Mouse (Mus musculus): ENCODE results near the gene Aff3.

Gene Aff3

GRCm38 (mm10) chr1:38562397-38563199 lies 102.2 kb downstream of the Aff3 start:
- CTCF ChIA-PET: interaction anchor here in 3 of 4 experiments (0.6 to 1.4 kb wide), 3 partner anchors 158 to 377 kb away, joined by 3 to 6 read pairs (median 6); no protein-coding TSS in a partner anchor
- POLR2A ChIA-PET: interaction anchor here in 1 of 4 experiments (0.7 kb wide), 1 partner anchor 12 kb away, joined by 3 read pairs; no protein-coding TSS in a partner anchor

DNA sequence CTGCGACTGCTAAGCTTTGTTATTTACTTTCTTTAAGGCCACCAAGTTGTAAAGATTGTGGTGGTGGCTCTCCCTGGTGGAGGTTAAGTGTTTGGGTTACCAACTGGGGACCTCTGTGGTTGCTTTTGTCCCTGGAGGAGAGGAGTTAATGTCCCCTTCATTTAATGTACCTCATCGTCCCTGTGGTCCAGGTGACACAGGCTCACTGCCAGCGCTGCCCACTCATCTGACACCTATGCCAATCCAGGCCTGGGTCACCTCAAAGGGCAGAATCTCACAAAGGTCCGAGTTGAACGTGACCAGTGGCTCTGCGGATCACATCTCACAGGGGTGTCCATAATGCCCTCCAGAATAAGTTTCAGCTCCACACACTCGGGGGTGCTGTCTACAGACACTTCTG lies 103.4 kb downstream of the Aff3 start:
- CTCF ChIA-PET: interaction anchor here in 3 of 4 experiments (1.1 to 1.4 kb wide), 3 partner anchors 10 to 376 kb away, joined by 3 to 6 read pairs (median 3); no protein-coding TSS in a partner anchor

DNA sequence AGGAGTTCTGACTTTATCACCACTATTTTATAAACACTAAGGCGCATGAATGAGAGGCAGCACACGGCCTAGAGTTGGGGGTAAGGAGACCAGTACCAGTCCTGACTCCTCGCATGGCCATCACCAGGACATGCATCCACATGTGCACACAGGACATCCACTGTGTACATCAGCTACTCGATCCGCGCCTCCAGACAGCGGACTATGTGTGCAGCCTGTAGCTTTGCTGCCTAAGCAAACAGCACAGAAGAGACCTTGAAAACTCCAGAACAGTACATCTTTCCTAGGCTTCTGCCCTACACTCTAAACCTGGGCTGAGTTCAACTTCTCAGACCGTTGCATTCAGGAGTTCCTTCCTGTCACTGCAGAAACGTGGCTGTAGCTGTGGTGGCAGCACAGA lies 104.1 kb downstream of the Aff3 start:
- ChIA-PET POLR2A (no interaction called here), CTCF (interaction anchor here in 1 of 4 experiments (1.1 kb wide), 1 partner anchor 11 kb away, joined by 3 read pairs; no protein-coding TSS in a partner anchor)

More for the DNA sequence above, 103.4 kb downstream of the Aff3 start:
- POLR2A ChIA-PET: no interaction called here

DNA sequence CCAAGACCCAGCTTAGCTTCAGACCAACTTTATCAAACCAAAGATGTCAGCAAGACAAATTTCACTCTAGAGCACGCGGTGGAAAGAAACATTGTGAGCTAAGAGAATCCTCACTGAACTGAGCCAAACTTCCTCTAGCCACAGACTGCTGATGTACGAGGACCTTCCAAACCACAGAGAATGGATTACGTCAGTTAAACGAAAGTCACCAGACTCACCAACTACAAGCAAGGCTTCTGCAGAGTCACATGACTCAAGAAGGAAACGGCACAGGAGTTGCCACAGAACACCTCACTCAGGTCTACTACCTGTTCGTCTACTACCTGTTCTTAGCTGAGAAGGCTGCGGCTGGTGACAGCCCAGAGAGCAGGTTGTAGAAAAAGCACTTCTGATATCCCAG lies 107.1 kb downstream of the Aff3 start:
- CTCF ChIA-PET: no interaction called here
- POLR2A ChIA-PET: no interaction called here

GRCm38 (mm10) chr1:38554546-38554945 lies 110.2 kb downstream of the Aff3 start:
- CTCF ChIA-PET: no interaction called here
- POLR2A ChIA-PET: no interaction called here

DNA sequence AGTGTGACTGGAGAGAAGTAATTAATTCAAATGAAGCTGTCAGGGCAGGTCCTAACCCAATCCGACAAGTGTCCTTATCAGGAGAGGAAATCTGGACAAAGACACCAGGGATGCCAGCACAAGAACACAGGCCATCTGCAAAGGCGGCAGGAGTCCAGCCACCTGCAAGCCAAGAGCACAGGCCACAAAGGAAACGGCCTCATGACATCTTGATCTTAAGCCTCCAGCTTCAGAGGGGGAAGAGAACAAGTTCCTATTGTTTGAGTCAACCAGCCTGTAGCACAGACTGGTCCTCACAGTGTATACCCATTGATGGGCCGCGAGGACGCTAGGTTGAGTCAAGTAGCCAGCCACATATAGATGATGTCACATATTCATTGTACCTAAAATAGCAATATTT lies 111.7 kb downstream of the Aff3 start:
- CTCF ChIA-PET: no interaction called here
- POLR2A ChIA-PET: no interaction called here

DNA sequence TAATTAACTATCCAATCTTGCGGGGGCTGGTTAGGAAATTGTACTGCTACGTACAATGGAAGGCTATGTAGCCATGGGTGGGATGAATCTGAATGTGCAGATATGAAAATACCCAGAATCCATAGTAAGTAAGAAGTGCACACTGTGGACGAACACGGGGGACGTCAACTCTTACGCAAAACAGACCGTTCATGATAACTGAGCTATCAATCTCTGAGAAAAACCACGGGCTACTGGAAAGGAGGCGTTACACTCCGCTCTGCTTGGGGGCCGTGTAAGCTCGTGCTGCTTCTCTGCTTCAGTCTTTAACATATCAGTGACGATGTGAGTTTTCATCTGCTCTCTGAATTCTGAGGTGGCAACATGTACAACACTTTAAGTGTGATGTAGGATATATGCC lies 114.2 kb downstream of the Aff3 start:
- POLR2A ChIA-PET: interaction anchor here in 1 of 4 experiments (1.5 kb wide), 1 partner anchor 11 kb away, joined by 3 read pairs; no protein-coding TSS in a partner anchor
- CTCF ChIA-PET: no interaction called here

- ChIA-PET CTCF (interaction anchor here in 1 of 4 experiments (0.6 kb wide), 1 partner anchor 155 kb away, joined by 3 read pairs; no protein-coding TSS in a partner anchor), POLR2A (interaction anchor here in 1 of 4 experiments (0.6 kb wide), 1 partner anchor 174 kb away, joined by 4 read pairs; no protein-coding TSS in a partner anchor)
Measured at GRCm38 (mm10) chr1:38548671-38549661, 115.8 kb downstream of the Aff3 start.

- ChIA-PET CTCF (no interaction called here), POLR2A (no interaction called here)
Measured at GRCm38 (mm10) chr1:38547685-38548084, 117.1 kb downstream of the Aff3 start.

DNA sequence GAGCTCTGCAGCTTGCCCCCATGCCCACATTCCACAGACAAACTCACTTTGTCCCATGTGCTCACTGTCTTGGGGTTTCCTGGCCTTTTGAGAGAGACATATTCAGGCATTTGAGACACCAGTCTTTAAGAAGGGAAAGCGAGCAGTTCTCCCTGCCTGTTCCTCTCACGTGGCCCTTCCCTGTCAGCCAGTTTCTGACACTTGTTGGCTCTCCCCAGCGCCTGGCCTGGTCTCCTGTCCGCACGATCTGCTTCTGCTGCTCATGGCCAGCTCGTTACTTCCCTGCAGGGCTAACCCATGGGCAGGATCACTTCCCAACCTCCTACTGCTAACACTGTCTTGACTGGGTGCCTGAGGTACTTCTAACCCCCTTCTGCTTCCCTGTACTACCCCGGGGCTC lies 118.1 kb downstream of the Aff3 start:
- ChIA-PET POLR2A (no interaction called here), CTCF (no interaction called here)

GRCm38 (mm10) chr1:38545282-38545945 lies 119.3 kb downstream of the Aff3 start:
- POLR2A ChIA-PET: no interaction called here
- CTCF ChIA-PET: interaction anchor here in 2 of 4 experiments (0.6 to 0.9 kb wide), 4 partner anchors 225 to 628 kb away, joined by 3 to 5 read pairs (median 3); no protein-coding TSS in a partner anchor

DNA sequence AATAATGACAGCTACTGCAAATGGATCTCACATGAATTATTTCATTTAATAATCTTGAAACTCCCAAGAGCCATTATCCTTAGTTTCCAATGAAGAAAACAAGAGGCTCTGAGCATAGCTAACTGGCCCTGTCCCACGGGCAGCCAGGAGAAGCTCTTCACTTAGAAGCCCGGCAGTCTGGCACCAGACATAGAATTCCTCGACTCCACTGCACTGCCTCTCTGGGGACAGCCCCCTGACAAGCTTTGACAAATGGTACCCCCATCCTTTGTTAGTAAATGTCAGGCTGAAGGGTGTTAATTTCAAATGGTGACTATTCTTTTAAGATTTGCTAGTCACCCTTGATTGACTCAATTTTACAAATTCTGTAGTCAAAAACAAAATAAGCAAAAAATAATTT lies 120.3 kb downstream of the Aff3 start:
- ChIA-PET CTCF (interaction anchor here in 1 of 4 experiments (0.6 kb wide), 1 partner anchor 392 kb away, joined by 5 read pairs; no protein-coding TSS in a partner anchor), POLR2A (interaction anchor here in 1 of 4 experiments (1.0 kb wide), 1 partner anchor 68 kb away, joined by 3 read pairs; no protein-coding TSS in a partner anchor)

DNA sequence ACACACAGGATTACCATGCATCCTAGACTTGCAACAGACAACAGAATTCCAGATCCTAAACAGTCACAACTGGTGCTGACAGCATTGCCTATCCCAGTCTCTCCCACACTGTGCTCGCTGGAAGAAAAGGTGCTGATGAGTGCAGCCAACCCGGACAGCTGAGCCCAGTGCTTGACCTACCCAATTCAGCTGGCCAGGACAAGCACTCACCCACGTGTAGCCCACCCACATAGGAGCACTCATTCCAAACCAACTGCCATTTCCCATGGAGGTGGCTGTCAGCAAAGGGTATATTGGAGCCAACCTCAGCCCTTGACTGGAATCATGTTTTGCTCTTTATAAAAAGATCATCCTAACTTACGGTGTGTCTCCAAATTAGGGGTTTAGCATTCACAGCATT lies 123.2 kb downstream of the Aff3 start:
- ChIA-PET POLR2A (no interaction called here), CTCF (no interaction called here)

DNA sequence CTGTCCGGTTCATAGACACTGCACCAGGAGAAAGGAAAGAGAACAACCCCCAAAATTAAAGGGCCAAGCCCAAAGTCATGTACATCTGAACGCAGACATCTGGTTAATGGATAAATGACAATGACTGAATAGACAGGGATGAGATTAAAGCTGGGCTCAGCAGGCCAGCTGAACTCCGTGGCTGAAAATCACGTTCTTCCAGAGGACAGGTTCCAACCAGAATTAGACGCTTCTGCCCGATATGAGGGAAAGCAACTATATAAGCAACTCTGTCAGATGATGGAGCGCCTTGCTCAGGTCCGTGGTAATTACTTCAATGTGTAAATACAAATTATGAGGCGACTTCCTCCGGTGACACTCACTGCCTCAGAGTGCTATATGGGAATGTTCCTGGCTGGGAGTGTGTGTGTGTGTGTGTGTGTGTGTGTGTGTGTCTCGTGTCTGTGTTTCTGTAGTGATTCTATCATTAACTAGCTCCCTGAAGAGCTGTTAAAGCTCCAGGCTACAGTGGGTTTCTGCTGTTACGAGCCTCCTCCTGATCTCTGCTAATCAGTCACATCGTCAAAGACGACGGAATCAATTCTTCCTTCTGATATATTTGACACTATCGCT lies 127.7 kb downstream of the Aff3 start:
- POLR2A ChIA-PET: no interaction called here
- CTCF ChIA-PET: interaction anchor here in 1 of 4 experiments (1.3 kb wide), 1 partner anchor 233 kb away, joined by 3 read pairs; no protein-coding TSS in a partner anchor

GRCm38 (mm10) chr1:38532581-38532980 lies 132.2 kb downstream of the Aff3 start:
- ChIA-PET CTCF (no interaction called here), POLR2A (no interaction called here)

- ChIA-PET POLR2A (interaction anchor here in 1 of 4 experiments (0.6 kb wide), 1 partner anchor 179 kb away, joined by 3 read pairs; no protein-coding TSS in a partner anchor), CTCF (interaction anchor here in 1 of 4 experiments (0.6 to 0.7 kb wide), 2 partner anchors 9 to 136 kb away, joined by 3 read pairs; no protein-coding TSS in a partner anchor)
Measured at GRCm38 (mm10) chr1:38528607-38529006, 136.1 kb downstream of the Aff3 start.

DNA sequence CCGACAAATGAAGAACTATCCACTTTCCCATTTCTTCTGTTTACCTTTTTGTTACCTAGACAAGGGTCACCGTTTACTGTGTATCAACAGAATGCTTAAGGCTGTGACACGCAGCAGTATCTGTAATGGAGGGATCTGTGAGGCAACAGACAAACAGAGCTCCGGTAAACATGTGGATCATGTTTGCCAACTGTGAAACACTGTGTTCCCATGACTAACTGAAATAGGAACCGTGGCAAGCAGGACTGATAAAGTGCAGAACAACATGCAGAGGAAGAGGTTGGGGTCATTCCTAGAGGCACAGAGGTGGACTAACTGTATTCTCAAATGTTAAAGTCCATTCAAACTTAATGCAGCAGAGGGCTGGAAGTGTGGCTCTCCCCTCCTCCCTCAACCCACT lies 138.2 kb downstream of the Aff3 start:
- ChIA-PET CTCF (no interaction called here), POLR2A (interaction anchor here in 1 of 4 experiments (0.9 kb wide), 1 partner anchor 243 kb away, joined by 3 read pairs; no protein-coding TSS in a partner anchor)

GRCm38 (mm10) chr1:38521651-38522050 lies 143.1 kb downstream of the Aff3 start:
- POLR2A ChIA-PET: no interaction called here
- CTCF ChIA-PET: no interaction called here
